Mouse (Mus musculus) liver, postnatal 0 days (tissue): ENCODE results near the gene Mark2.

Experiments used
- CTCF ChIP-seq: sonication (generic); IDR thresholded peaks from 2 replicates; pipeline ENCODE4 v1.5.1; 2016; ENCODE audit warnings: antibody characterized with exemption, low read depth
- EP300 ChIP-seq: IDR thresholded peaks from 2 replicates; pipeline ENCODE4 v1.6.1; 2016; ENCODE audit warnings: antibody characterized with exemption, low read depth, mild to moderate bottlenecking

DNA sequence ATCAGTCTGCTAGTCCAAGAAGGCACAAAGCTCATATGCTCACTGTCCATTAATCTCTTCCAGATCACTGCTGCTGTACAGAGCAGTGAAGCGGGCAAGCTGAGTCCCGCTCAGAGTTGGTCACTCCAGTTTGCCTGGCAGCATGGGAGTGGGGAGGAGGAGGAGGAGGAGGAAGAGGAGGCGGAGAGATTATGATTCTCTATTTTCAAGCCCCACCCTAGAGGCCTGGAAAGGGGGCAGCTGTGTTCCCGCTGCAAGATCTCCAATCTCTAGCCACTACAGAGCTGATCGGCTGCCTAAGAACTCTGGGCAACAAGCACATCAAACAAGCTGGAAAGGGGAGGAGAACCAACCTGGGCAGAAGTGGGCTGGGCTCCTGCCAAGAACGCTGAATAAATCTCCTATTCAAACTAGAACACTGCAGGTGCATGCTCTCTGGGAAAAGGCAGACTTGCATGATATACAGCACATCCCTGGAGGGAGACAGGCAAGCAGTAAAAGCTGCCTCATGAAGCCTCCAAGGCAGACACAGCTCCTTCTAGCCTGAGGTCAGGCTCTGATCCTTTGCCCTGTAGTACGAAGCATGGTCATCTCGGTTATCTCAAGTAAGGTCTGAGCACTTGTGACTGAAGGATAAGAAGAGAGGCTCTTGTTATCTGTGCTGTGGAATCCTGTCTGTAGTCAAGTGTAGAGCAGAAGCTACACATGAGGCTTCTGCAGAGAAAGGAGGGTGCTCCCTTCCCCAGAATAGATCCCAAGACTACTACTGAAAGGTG, 33.5 kb downstream of the Mark2 start:
- TF ChIP-seq EP300 (no peak), CTCF (no peak)
